In genomic region chr7:89679139-89679538, GRCm38 (mm10) we compare ENCODE assay signal across 19 mouse cellular contexts. TPM values are rescaled to one million over a fixed set of nuclear protein-coding genes. Genes with fewer than 3 reads are reported as not detected.
DNase-seq lines count a peak whose midpoint lies in the region; TF ChIP-seq lines count a peak whose summit lies in the region.
"Had no signal": no experiment of that assay in that cellular context is flagged by ENCODE, and none has a peak within 500 bp of the region (broad histone marks: within the 10 kb centered on the region; RNA-seq: fewer than 3 reads in every experiment).

No protein-coding gene starts in this region.

- no peaks in the 10 kb centered on the region for H3K36me3 ChIP-seq in heart, embryonic 10.5 days
- no peaks in the 10 kb centered on the region for H3K36me3 ChIP-seq in heart, adult 2 months (ENCODE audit: control insufficient read depth, insufficient read depth, low read length)
- H3K36me3 ChIP-seq: G1E; lung, embryonic 15.5 days; midbrain, embryonic 13.5 days had no signal

- no peak for TF ChIP-seq CTCF in heart, adult 2 months (IDR thresholded peaks at IDR 0.05)
- no peak for TF ChIP-seq CTCF in embryonic fibroblast, embryonic 13.5 days (IDR thresholded peaks at IDR 0.05; ENCODE audit: borderline replicate concordance, insufficient read depth, low read length)

- no peak for TF ChIP-seq EP300 in heart, adult 2 months (IDR thresholded peaks at IDR 0.05; ENCODE audit: insufficient read depth, low read depth, low read length)

- no peaks in the 10 kb centered on the region for H3K27me3 ChIP-seq in heart, embryonic 10.5 days (ENCODE audit: insufficient read depth, poor library complexity, severe bottlenecking)
- H3K27me3 ChIP-seq in heart, adult 2 months (ENCODE audit: control insufficient read depth, insufficient read depth, low read length): no peaks in the 10 kb centered on the region
- H3K27me3 ChIP-seq: lung, embryonic 15.5 days; midbrain, embryonic 13.5 days had no signal

- DNase-seq in heart, embryonic 10.5 days (ENCODE audit: low spot score): peak; percentile 30
- DNase-seq in heart, adult 2 months: no peak
- DNase-seq in 3134 (ENCODE audit: extremely low read depth, insufficient read length, low spot score): peak; percentile 47
- peak; percentile 89 for DNase-seq in Muller cell, postnatal 12 days (ENCODE audit: inconsistent ontology term)
- DNase-seq in neural tube, embryonic 10.5 days (ENCODE audit: extremely low spot score, low spot score): no peak
- no peak for DNase-seq in kidney, postnatal 14 days
- DNase-seq in adrenal gland, postnatal 10 days: no peak
- DNase-seq: adrenal gland, adult 8-10 months; cerebellum, adult 11-12 months; heart, postnatal 10 days; kidney, postnatal 10 days; layer of hippocampus, adult 9-11 months; liver had no signal

- H3K79me2 ChIP-seq in heart, adult 2 months (replicated peaks; ENCODE audit: control insufficient read depth, insufficient read depth, low read length): no peaks in the 10 kb centered on the region; the same call in 1 of the 2 replicates

- H3K27ac ChIP-seq in heart, embryonic 10.5 days: no peak overlapping the region
- no peak overlapping the region for H3K27ac ChIP-seq in heart, adult 2 months
- peak overlapping the region; percentile 83 for H3K27ac ChIP-seq in embryonic fibroblast, embryonic 13.5 days (ENCODE audit: insufficient read depth, low read length)
- H3K27ac ChIP-seq: hindbrain, embryonic 14.5 days; lung, embryonic 15.5 days; macrophage; midbrain, embryonic 13.5 days had no signal

- H3K4me3 ChIP-seq in heart, embryonic 10.5 days: no peak overlapping the region
- H3K4me3 ChIP-seq in heart, adult 2 months: no peak overlapping the region
- no peak overlapping the region for H3K4me3 ChIP-seq in embryonic fibroblast, embryonic 13.5 days (ENCODE audit: insufficient read depth, low read length)
- H3K4me3 ChIP-seq: lung, embryonic 15.5 days; midbrain, embryonic 13.5 days had no signal

- intact Hi-C loops in heart, adult 2 months (cut with DNase I): no loop called here

- no peak for TF ChIP-seq POLR2A in heart, adult 2 months (IDR thresholded peaks at IDR 0.05; ENCODE audit: insufficient read depth, low read depth, low read length)
- TF ChIP-seq POLR2A in embryonic fibroblast, embryonic 13.5 days (IDR thresholded peaks at IDR 0.05; ENCODE audit: low read depth, low read length): no peak

- 89% methylated on average over 6 of the region's 6 CpGs for WGBS in heart, embryonic 10.5 days
- 72% methylated on average over 6 of the region's 6 CpGs for WGBS in heart, adult 2 months

- H3K9ac ChIP-seq in heart, adult 2 months (ENCODE audit: low read depth, low read length): no peak overlapping the region
- H3K9ac ChIP-seq: hindbrain, embryonic 14.5 days; lung, embryonic 15.5 days; midbrain, embryonic 13.5 days had no signal

- no peaks in the 10 kb centered on the region for H3K9me3 ChIP-seq in heart, embryonic 10.5 days
- H3K9me3 ChIP-seq: G1E; lung, embryonic 15.5 days; midbrain, embryonic 13.5 days had no signal

- H3K4me1 ChIP-seq in heart, embryonic 10.5 days: no peaks in the 10 kb centered on the region
- H3K4me1 ChIP-seq in heart, adult 2 months (ENCODE audit: control insufficient read depth, insufficient read depth, low read length): peaks cover 1% of the 10 kb centered on the region; the same call in 1 of the 2 replicates
- H3K4me1 ChIP-seq in embryonic fibroblast, embryonic 13.5 days (ENCODE audit: control insufficient read depth, insufficient read depth, low read length): peaks cover 8% of the 10 kb centered on the region
- H3K4me1 ChIP-seq: lung, embryonic 15.5 days; midbrain, embryonic 13.5 days had no signal

RNA-seq across cellular contexts. Expression of gene Me3, which starts 46.9 kb away (rescaled TPM):
- polyA plus RNA-seq in heart, embryonic 10.5 days (2016; fragmentation: Nextera tagmentation; extraction: Ambion mirVana): 1.4 and 2.3 TPM in 2 replicates
- 100 to 1,000 TPM; 119 to 140 TPM for total RNA-seq in heart, adult 2 months (2021)
- polyA plus RNA-seq in heart, adult 2 months (2012; rRNA removed): 107 and 150 TPM in 2 replicates
- 4.3 and 4.7 TPM in 2 replicates for polyA plus RNA-seq in embryonic fibroblast, embryonic 13.5 days (2011; ENCODE audit: insufficient read length, low read depth, missing spikeins)
- 10 to 100 TPM; 22.6 to 32.4 TPM for total RNA-seq in adrenal gland, postnatal 10 days (2021)
- polyA plus RNA-seq: G1E, macrophage had no signal

Comparison
In these comparisons a context has a peak if more than half of its experiments do, and no peak if none do; other contexts are left out.
1. DNase-seq: peak in heart, embryonic 10.5 days (single experiment), 3134 (single experiment) and Muller cell, postnatal 12 days (single experiment); none in heart, adult 2 months (0 of 2), neural tube, embryonic 10.5 days (single experiment), kidney, postnatal 14 days (single experiment) and adrenal gland, postnatal 10 days (single experiment).
2. RNA of gene Me3, which starts 46.9 kb away (polyA plus RNA-seq): 107 to 150 TPM in heart, adult 2 months; 4.3 to 4.7 TPM in embryonic fibroblast, embryonic 13.5 days and 1.4 to 2.3 TPM in heart, embryonic 10.5 days; every median in the first group is over 10 times any median in the second.